Mouse (Mus musculus) thymus, adult 2 months (tissue): ENCODE results near the gene Ift43.

Source experiments
- CTCF ChIP-seq: fragments of 200-500 bp; IDR thresholded peaks from 2 replicates; pipeline ENCODE4 v1.5.1; 2012; ENCODE audit warnings: mild to moderate bottlenecking, control low read depth, low read length, moderate library complexity, borderline replicate concordance; ENCODE audit not compliant: control insufficient read depth, poor library complexity, insufficient read depth; ENCODE audit errors: extremely low read depth
- POLR2A ChIP-seq: fragments of 200-500 bp; IDR thresholded peaks from 2 replicates; pipeline ENCODE4 v1.6.1; 2012; ENCODE audit warnings: mild to moderate bottlenecking, low read length, control low read depth, moderate library complexity; ENCODE audit not compliant: control insufficient read depth, poor library complexity, insufficient read depth; ENCODE audit errors: extremely low read depth

DNA sequence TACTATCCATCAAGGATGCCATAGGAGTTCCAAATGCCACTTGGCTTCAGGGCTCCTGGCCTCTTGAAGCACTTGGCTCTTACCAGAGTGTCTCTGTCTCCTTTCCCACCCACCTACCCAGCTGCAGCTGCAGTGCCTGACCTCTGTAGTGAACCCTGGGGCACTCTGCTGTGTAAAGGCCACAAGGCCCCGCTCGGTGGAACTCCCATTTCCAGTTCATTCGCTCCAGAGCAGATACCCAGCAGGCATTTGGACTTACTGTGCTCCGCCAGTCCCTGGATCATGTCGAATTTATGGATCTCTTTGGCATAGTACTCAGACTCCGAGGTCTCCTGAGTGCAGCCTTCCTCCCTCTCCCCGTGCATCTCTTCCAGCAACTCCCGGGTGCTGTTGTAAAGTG lies 5.0 kb upstream of the Ift43 start:
- TF ChIP-seq CTCF (no peak), POLR2A (no peak)
